Mouse (Mus musculus) lung, adult 2 months (tissue): Measurements from ENCODE around the gene Trip12.

Source experiments
- CTCF ChIP-seq: fragments of 200-500 bp; IDR thresholded peaks from 2 replicates; pipeline ENCODE4 v1.5.1; 2011; ENCODE audit warnings: mild to moderate bottlenecking, low read length, control low read depth; ENCODE audit not compliant: insufficient read depth
- POLR2A ChIP-seq: fragments of 200-500 bp; IDR thresholded peaks from 2 replicates; pipeline ENCODE4 v1.6.1; 2011; ENCODE audit warnings: low read depth, mild to moderate bottlenecking, control low read depth, low read length, borderline replicate concordance; ENCODE audit errors: extremely low read depth

DNA sequence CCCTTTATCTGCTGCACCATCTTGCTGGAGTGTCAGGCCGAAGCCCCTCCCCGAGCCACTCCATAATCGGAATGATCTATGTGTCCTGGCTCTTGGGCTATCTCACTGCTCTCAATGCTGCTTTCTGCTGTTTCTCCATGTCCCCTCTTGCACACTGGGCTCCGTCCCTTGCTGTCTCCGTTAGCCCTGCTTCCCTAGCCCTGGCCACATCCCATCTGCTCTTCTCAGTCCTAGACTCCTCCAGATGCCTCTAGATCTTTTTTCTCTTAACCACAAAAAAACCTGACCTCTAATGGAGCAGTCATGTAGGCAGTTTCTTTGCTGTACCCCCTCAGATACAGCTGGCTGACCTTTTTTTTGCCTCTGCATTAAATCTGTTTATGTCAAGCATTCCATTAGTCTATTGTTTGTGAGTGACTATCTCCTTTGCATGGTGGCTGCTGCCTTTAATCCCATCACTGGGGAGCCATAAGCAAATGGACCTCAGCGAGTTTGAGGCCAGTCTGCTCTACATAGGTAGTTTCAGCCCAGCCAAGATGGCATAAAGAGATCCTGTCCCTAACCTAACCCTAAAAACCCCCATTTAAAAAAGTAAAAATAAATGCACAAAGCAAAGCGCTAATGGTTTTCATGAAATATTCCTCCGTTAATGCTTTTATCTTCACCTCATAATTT, 49.2 kb upstream of the Trip12 start:
- TF ChIP-seq CTCF (no peak), POLR2A (no peak)
